Mouse (Mus musculus) intestine, embryonic 15.5 days (tissue): Measurements from ENCODE around the gene Btbd35f2. TPM values are rescaled to one million over a fixed set of nuclear protein-coding genes. Genes with fewer than 3 reads are reported as not detected.
"Not testable (repeated sequence)": the region's sequence is repeated elsewhere in the genome, so short reads cannot be mapped to it uniquely, and the experiment has no call there.

Source experiments
- ATAC-seq: fragments of 200-750 bp; cut with Nextera tagmentation; 2 replicates; pipeline ENCODE4 v1.8.0; 2017; ENCODE audit warnings: moderate TSS enrichment, moderate library complexity
- H3K27ac ChIP-seq: fragments of 300-500 bp; sonication (generic); 2 replicates; pipeline ENCODE4 v1.5.1; 2015; ENCODE audit warnings: mild to moderate bottlenecking, inconsistent platforms
- H3K27me3 ChIP-seq: fragments of 300-500 bp; sonication (generic); replicated peaks from 2 replicates; pipeline ENCODE4 v1.6.1; 2015; ENCODE audit warnings: inconsistent platforms
- H3K36me3 ChIP-seq: fragments of 300-500 bp; sonication (generic); 2 replicates; pipeline ENCODE4 v1.6.1; 2015; ENCODE audit warnings: inconsistent platforms
- H3K4me1 ChIP-seq: fragments of 300-500 bp; sonication (generic); replicated peaks from 2 replicates; pipeline ENCODE4 v1.6.1; 2015; ENCODE audit warnings: inconsistent platforms
- H3K4me2 ChIP-seq: fragments of 300-500 bp; sonication (generic); replicated peaks from 2 replicates; pipeline ENCODE4 v1.6.1; 2015; ENCODE audit warnings: mild to moderate bottlenecking, inconsistent platforms
- H3K4me3 ChIP-seq: fragments of 300-500 bp; sonication (generic); replicated peaks from 2 replicates; pipeline ENCODE4 v1.5.1; 2015; ENCODE audit warnings: inconsistent platforms
- H3K9ac ChIP-seq: fragments of 300-500 bp; sonication (generic); 2 replicates; pipeline ENCODE4 v1.6.1; 2015; ENCODE audit warnings: inconsistent platforms
- H3K9me3 ChIP-seq: fragments of 300-500 bp; sonication (generic); 2 replicates; pipeline ENCODE4 v1.6.1; 2016; ENCODE audit warnings: inconsistent platforms
- WGBS: fragments of 180-500 bp; shearing (Covaris S2); methylation state at CpG from one replicate; pipeline ENCODE4 v1.1.7; 2015; 5-methylcytosine and 5-hydroxymethylcytosine counted together
- polyA plus RNA-seq: library from polyadenylated mRNA; unstranded; fragments of >200 nt; fragmentation: Nextera tagmentation; extraction: Ambion mirVana; gene quantifications from 2 replicates; pipeline ENCODE4 v1.2.1, GENCODE M21; 2015

Btbd35f2 gene
- not detected in 2 replicates for polyA plus RNA-seq

GRCm38 (mm10) chrX:32278094-32278493 lies at the start of gene Btbd35f2:
Gene Btbd35f2, plus strand, starts transcription at chrX:32278394.
- not testable (repeated sequence) for H3K27me3 ChIP-seq, H3K4me3 ChIP-seq
- 83% methylated on average over 1 of the region's 3 CpGs for WGBS

More at GRCm38 (mm10) chrX:32278094-32278493, at the start of gene Btbd35f2:
- ATAC-seq, H3K36me3 ChIP-seq, H3K27ac ChIP-seq, H3K9me3 ChIP-seq, H3K4me1 ChIP-seq, H3K4me2 ChIP-seq, H3K9ac ChIP-seq: not testable (repeated sequence)

Other genes with a start within 250 kb of the Btbd35f2 start
- not detected in 2 replicates for gene Btbd35f22, start 230.6 kb upstream of the Btbd35f2 start, polyA plus RNA-seq